Mouse (Mus musculus) intestine, embryonic 16.5 days (tissue): ENCODE data around the gene Cebpa. TPM values are rescaled to one million over a fixed set of nuclear protein-coding genes. Genes with fewer than 3 reads are reported as not detected.

Experiments
- ATAC-seq: fragments of 200-750 bp; cut with Nextera tagmentation; 2 replicates; pipeline ENCODE4 v1.8.0; 2017; ENCODE audit warnings: moderate TSS enrichment, moderate library complexity
- H3K27ac ChIP-seq: fragments of 300-500 bp; sonication (generic); 2 replicates; pipeline ENCODE4 v1.5.1; 2014; ENCODE audit warnings: mild to moderate bottlenecking, low read length
- H3K27me3 ChIP-seq: fragments of 300-500 bp; sonication (generic); replicated peaks from 2 replicates; pipeline ENCODE4 v1.6.1; 2014; ENCODE audit warnings: low read length, control low read depth, mixed read lengths; ENCODE audit not compliant: control insufficient read depth, insufficient read depth
- H3K36me3 ChIP-seq: fragments of 300-500 bp; sonication (generic); 2 replicates; pipeline ENCODE4 v1.6.1; 2014; ENCODE audit warnings: low read length, control low read depth; ENCODE audit not compliant: control insufficient read depth, insufficient read depth
- H3K4me1 ChIP-seq: fragments of 300-500 bp; sonication (generic); 2 replicates; pipeline ENCODE4 v1.6.1; 2014; ENCODE audit warnings: low read length, control low read depth, mixed read lengths; ENCODE audit not compliant: control insufficient read depth, insufficient read depth
- H3K4me2 ChIP-seq: fragments of 300-500 bp; sonication (generic); 2 replicates; pipeline ENCODE4 v1.6.1; 2014; ENCODE audit warnings: low read depth, low read length, control low read depth
- H3K4me3 ChIP-seq: fragments of 300-500 bp; sonication (generic); 2 replicates; pipeline ENCODE4 v1.5.1; 2014; ENCODE audit warnings: mild to moderate bottlenecking, low read length
- H3K9ac ChIP-seq: fragments of 300-500 bp; sonication (generic); 2 replicates; pipeline ENCODE4 v1.6.1; 2014; ENCODE audit warnings: low read depth, low read length
- H3K9me3 ChIP-seq: fragments of 300-500 bp; sonication (generic); 2 replicates; pipeline ENCODE4 v1.6.1; 2016; ENCODE audit warnings: low read length, control low read depth; ENCODE audit not compliant: control insufficient read depth
- WGBS: fragments of 180-500 bp; shearing (Covaris S2); extraction: QIAGEN DNeasy Blood & Tissue Kit; methylation state at CpG from one replicate; pipeline ENCODE4 v1.1.7; 2014; 5-methylcytosine and 5-hydroxymethylcytosine counted together
- polyA plus RNA-seq: library from polyadenylated mRNA; unstranded; fragments of >200 nt; fragmentation: Nextera tagmentation; extraction: Ambion mirVana; gene quantifications from 2 replicates; pipeline ENCODE4 v1.2.1, GENCODE M21; 2015

The Cebpa gene
- polyA plus RNA-seq, 1 experiment from 2014 or later = 9.9 TPM

- ATAC-seq = no peak
- Histone ChIP-seq H3K27me3 (no peaks in the 10 kb centered on the region), H3K4me3 (no peak overlapping the region), H3K4me2 (no peak overlapping the region), H3K4me1 (no peaks in the 10 kb centered on the region), H3K9me3 (peaks cover 4% of the 10 kb centered on the region), H3K27ac (no peak overlapping the region), H3K36me3 (no peaks in the 10 kb centered on the region), H3K9ac (no peak overlapping the region)
- WGBS = 83% methylated on average over 4 of the region's 4 CpGs
Observed at GRCm38 (mm10) chr7:35098777-35099176, 20.3 kb upstream of the Cebpa start.

GRCm38 (mm10) chr7:35099528-35099927 lies 19.6 kb upstream of the Cebpa start:
- no peak for ATAC-seq
- H3K27me3 ChIP-seq = no peaks in the 10 kb centered on the region
- H3K9me3 ChIP-seq = peaks cover 4% of the 10 kb centered on the region
- 78% methylated on average over 4 of the region's 4 CpGs for WGBS
- no peak overlapping the region for H3K27ac ChIP-seq
- no peak overlapping the region for H3K9ac ChIP-seq
- no peak overlapping the region for H3K4me2 ChIP-seq
- no peaks in the 10 kb centered on the region for H3K4me1 ChIP-seq
- no peaks in the 10 kb centered on the region for H3K36me3 ChIP-seq
- H3K4me3 ChIP-seq = no peak overlapping the region

- H3K9me3 ChIP-seq = peaks cover 4% of the 10 kb centered on the region
Observed at GRCm38 (mm10) chr7:35106614-35107013, 12.5 kb upstream of the Cebpa start.

GRCm38 (mm10) chr7:35107630-35108029 lies 11.5 kb upstream of the Cebpa start:
- Histone ChIP-seq H3K4me1 (peaks cover 6% of the 10 kb centered on the region), H3K27me3 (no peaks in the 10 kb centered on the region), H3K9me3 (peaks cover 4% of the 10 kb centered on the region), H3K27ac (peak overlapping the region; percentile 29), H3K4me3 (no peak overlapping the region), H3K9ac (no peak overlapping the region), H3K4me2 (no peak overlapping the region), H3K36me3 (no peaks in the 10 kb centered on the region)
- WGBS = 11% methylated on average over 3 of the region's 3 CpGs
- ATAC-seq = peak; percentile 72

More at GRCm38 (mm10) chr7:35106614-35107013, 12.5 kb upstream of the Cebpa start:
- ATAC-seq = no peak
- Histone ChIP-seq H3K27ac (no peak overlapping the region), H3K4me3 (no peak overlapping the region), H3K9ac (no peak overlapping the region), H3K36me3 (no peaks in the 10 kb centered on the region), H3K4me2 (no peak overlapping the region), H3K27me3 (no peaks in the 10 kb centered on the region), H3K4me1 (peaks cover 6% of the 10 kb centered on the region)
- 60% methylated on average over 7 of the region's 7 CpGs for whole genome bisulfite sequencing

- H3K9ac ChIP-seq = no peak overlapping the region
- H3K4me3 ChIP-seq = no peak overlapping the region
- H3K9me3 ChIP-seq = peaks cover 3% of the 10 kb centered on the region
- no peaks in the 10 kb centered on the region for H3K36me3 ChIP-seq
- 26% methylated on average over 2 of the region's 2 CpGs for WGBS
- H3K27me3 ChIP-seq = no peaks in the 10 kb centered on the region
- peak overlapping the region; percentile 29 for H3K27ac ChIP-seq
- peaks cover 9% of the 10 kb centered on the region for H3K4me1 ChIP-seq
- H3K4me2 ChIP-seq = no peak overlapping the region
- ATAC-seq = peak; percentile 12
Observed at GRCm38 (mm10) chr7:35108046-35108445, 11.0 kb upstream of the Cebpa start.

- peak overlapping the region; percentile 52 for H3K27ac ChIP-seq
- peak; percentile 54 for ATAC-seq
- WGBS = 48% methylated on average over 6 of the region's 6 CpGs
Observed at GRCm38 (mm10) chr7:35108663-35109062, 10.4 kb upstream of the Cebpa start.

GRCm38 (mm10) chr7:35113136-35113535 lies 6.0 kb upstream of the Cebpa start:
- Histone ChIP-seq H3K4me2 (no peak overlapping the region), H3K4me1 (peaks cover 18% of the 10 kb centered on the region), H3K9me3 (no peaks in the 10 kb centered on the region), H3K36me3 (no peaks in the 10 kb centered on the region), H3K9ac (no peak overlapping the region), H3K27me3 (0 out of 2 replicates have a peak, but pooled peaks cover 6% of the 10 kb centered on the region), H3K4me3 (no peak overlapping the region), H3K27ac (no peak overlapping the region)
- no peak for ATAC-seq
- 31% methylated on average over 4 of the region's 4 CpGs for WGBS

More at GRCm38 (mm10) chr7:35108663-35109062, 10.4 kb upstream of the Cebpa start:
- Histone ChIP-seq H3K9me3 (no peaks in the 10 kb centered on the region), H3K4me3 (no peak overlapping the region), H3K9ac (no peak overlapping the region), H3K27me3 (no peaks in the 10 kb centered on the region), H3K4me2 (no peak overlapping the region), H3K36me3 (no peaks in the 10 kb centered on the region), H3K4me1 (peaks cover 13% of the 10 kb centered on the region)

- ATAC-seq = no peak
- peaks cover 18% of the 10 kb centered on the region for H3K4me1 ChIP-seq
- no peak overlapping the region for H3K4me2 ChIP-seq
- no peak overlapping the region for H3K27ac ChIP-seq
- H3K9ac ChIP-seq = 0 out of 2 replicates have a peak overlapping the region, but pooled peaks have one; percentile 14
- H3K36me3 ChIP-seq = no peaks in the 10 kb centered on the region
- H3K9me3 ChIP-seq = no peaks in the 10 kb centered on the region
- no peak overlapping the region for H3K4me3 ChIP-seq
- 0 out of 2 replicates have a peak, but pooled peaks cover 6% of the 10 kb centered on the region for H3K27me3 ChIP-seq
- 72% methylated on average over 5 of the region's 5 CpGs for WGBS
Observed at GRCm38 (mm10) chr7:35113721-35114120, 5.4 kb upstream of the Cebpa start.

- no peaks in the 10 kb centered on the region for H3K36me3 ChIP-seq
- peak overlapping the region; percentile 35 for H3K4me2 ChIP-seq
- H3K9ac ChIP-seq = peak overlapping the region; percentile 53
- 0 out of 2 replicates have a peak overlapping the region, but pooled peaks have one; percentile 74 for H3K4me3 ChIP-seq
- peaks cover 17% of the 10 kb centered on the region for H3K27me3 ChIP-seq
- peaks cover 27% of the 10 kb centered on the region for H3K4me1 ChIP-seq
- H3K27ac ChIP-seq = peak overlapping the region; percentile 98
- no peaks in the 10 kb centered on the region for H3K9me3 ChIP-seq
- peak; percentile 86 for ATAC-seq
- 24% methylated on average over 3 of the region's 3 CpGs for WGBS
Observed at GRCm38 (mm10) chr7:35116524-35116923, 2.6 kb upstream of the Cebpa start.

GRCm38 (mm10) chr7:35117052-35117451 lies 2.0 kb upstream of the Cebpa start:
- Histone ChIP-seq H3K27me3 (peaks cover 17% of the 10 kb centered on the region), H3K4me2 (peak overlapping the region; percentile 94), H3K9ac (peak overlapping the region; percentile 91), H3K36me3 (no peaks in the 10 kb centered on the region), H3K9me3 (no peaks in the 10 kb centered on the region), H3K4me3 (peak overlapping the region; percentile 74), H3K27ac (peak overlapping the region; percentile 98), H3K4me1 (peaks cover 27% of the 10 kb centered on the region)
- peak; percentile 25 for ATAC-seq
- 23% methylated on average over 5 of the region's 5 CpGs for whole genome bisulfite sequencing
